Mouse (Mus musculus) gastrocnemius, adult 18-20 months (tissue): ENCODE results near the gene Amacr. TPM values are rescaled to one million over a fixed set of nuclear protein-coding genes. Genes with fewer than 3 reads are reported as not detected.

Source experiments
- total RNA-seq, 2 experiments: library from RNA; stranded (reverse); gene quantifications; 2 replicates each; pipeline ENCODE4 v1.2.3; 2021

Gene Amacr
- total RNA-seq, 2 experiments from 2014 or later = 16.7 to 17.0 TPM

Other genes starting within 250 kb of the Amacr start
- gene C1qtnf3, start 29.4 kb upstream of the Amacr start, total RNA-seq = under 1 TPM; 0.71 to 0.74 TPM
- under 1 TPM in 1 of 2 experiments, not detected in 1; 0.11 TPM for gene Slc45a2, start 19.0 kb downstream of the Amacr start, total RNA-seq
- not detected for gene Rxfp3, start 56.2 kb downstream of the Amacr start, total RNA-seq
- 1 to 10 TPM; 1.4 to 1.9 TPM for gene Adamts12, start 83.0 kb downstream of the Amacr start, total RNA-seq